Mouse (Mus musculus) heart, embryonic 13.5 days (tissue): ENCODE data around the gene Snrk. TPM values are rescaled to one million over a fixed set of nuclear protein-coding genes. Genes with fewer than 3 reads are reported as not detected.
A peak's percentile ranks its signal among the peaks of the same experiment; 100 is the strongest.
"Not testable (repeated sequence)": the region's sequence is repeated elsewhere in the genome, so short reads cannot be mapped to it uniquely, and the experiment has no call there.

Experiments used
- ATAC-seq: fragments of 200-750 bp; cut with Nextera tagmentation; 2 replicates; pipeline ENCODE4 v1.8.0; 2017; ENCODE audit warnings: moderate TSS enrichment; ENCODE audit not compliant: insufficient number of reproducible peaks, low FRiP score, low TSS enrichment; ENCODE audit errors: extremely low read depth
- H3K27ac ChIP-seq: fragments of 300-500 bp; sonication (generic); replicated peaks from 2 replicates; pipeline ENCODE4 v1.5.1; 2015; ENCODE audit warnings: moderate library complexity, mild to moderate bottlenecking, inconsistent platforms
- H3K27me3 ChIP-seq: fragments of 300-500 bp; sonication (generic); replicated peaks from 2 replicates; pipeline ENCODE4 v1.6.1; 2015; ENCODE audit warnings: mild to moderate bottlenecking, inconsistent platforms
- H3K36me3 ChIP-seq: fragments of 300-500 bp; sonication (generic); 2 replicates; pipeline ENCODE4 v1.6.1; 2015; ENCODE audit warnings: mild to moderate bottlenecking, inconsistent platforms
- H3K4me1 ChIP-seq: fragments of 300-500 bp; sonication (generic); 2 replicates; pipeline ENCODE4 v1.6.1; 2015; ENCODE audit warnings: inconsistent platforms
- H3K4me2 ChIP-seq: fragments of 300-500 bp; sonication (generic); 2 replicates; pipeline ENCODE4 v1.6.1; 2015; ENCODE audit warnings: inconsistent platforms, mild to moderate bottlenecking, moderate library complexity
- H3K4me3 ChIP-seq: fragments of 300-500 bp; sonication (generic); 2 replicates; pipeline ENCODE4 v1.5.1; 2015; ENCODE audit warnings: moderate library complexity, mild to moderate bottlenecking, inconsistent platforms
- H3K9ac ChIP-seq: fragments of 300-500 bp; sonication (generic); 2 replicates; pipeline ENCODE4 v1.6.1; 2015; ENCODE audit warnings: inconsistent platforms, mild to moderate bottlenecking, moderate library complexity
- H3K9me3 ChIP-seq: fragments of 300-500 bp; sonication (generic); 2 replicates; pipeline ENCODE4 v1.6.1; 2016; ENCODE audit warnings: inconsistent platforms
- WGBS: fragments of 180-500 bp; shearing (Covaris S2); methylation state at CpG from one replicate; pipeline ENCODE4 v1.1.7; 2015; ENCODE audit warnings: mixed read lengths; 5-methylcytosine and 5-hydroxymethylcytosine counted together
- polyA plus RNA-seq: library from polyadenylated mRNA; unstranded; fragments of >200 nt; fragmentation: Nextera tagmentation; extraction: Ambion mirVana; gene quantifications from 2 replicates; pipeline ENCODE4 v1.2.1, GENCODE M21; 2015

The Snrk gene
- polyA plus RNA-seq, 1 experiment from 2014 or later: 38.0 TPM

GRCm38 (mm10) chr9:122167719-122168118 is 50.7 kb downstream of the Snrk start:
- H3K27me3 ChIP-seq, H3K4me1 ChIP-seq, H3K9me3 ChIP-seq, H3K4me3 ChIP-seq, ATAC-seq, H3K9ac ChIP-seq, H3K4me2 ChIP-seq, H3K27ac ChIP-seq: not testable (repeated sequence)
- 71% methylated on average over 5 of the region's 5 CpGs for WGBS
- peaks cover 73% of the 10 kb centered on the region for H3K36me3 ChIP-seq

GRCm38 (mm10) chr9:122169901-122170300 is 52.8 kb downstream of the Snrk start:
- H3K9me3 ChIP-seq: no peaks in the 10 kb centered on the region
- H3K27ac ChIP-seq: no peak overlapping the region
- no peak for ATAC-seq
- H3K4me3 ChIP-seq: no peak overlapping the region
- H3K27me3 ChIP-seq: no peaks in the 10 kb centered on the region
- H3K9ac ChIP-seq: no peak overlapping the region
- WGBS: 88% methylated on average over 6 of the region's 6 CpGs
- peaks cover 58% of the 10 kb centered on the region for H3K36me3 ChIP-seq
- H3K4me2 ChIP-seq: no peak overlapping the region
- peaks cover 13% of the 10 kb centered on the region for H3K4me1 ChIP-seq

- no peak for ATAC-seq
- Histone ChIP-seq H3K4me2 (no peak overlapping the region), H3K9me3 (no peaks in the 10 kb centered on the region), H3K36me3 (peaks cover 40% of the 10 kb centered on the region), H3K4me1 (peaks cover 19% of the 10 kb centered on the region), H3K4me3 (no peak overlapping the region), H3K27ac (no peak overlapping the region), H3K9ac (no peak overlapping the region), H3K27me3 (no peaks in the 10 kb centered on the region)
- WGBS: 75% methylated on average over 11 of the region's 11 CpGs
These were observed 55.6 kb downstream of the Snrk start for GRCm38 (mm10) chr9:122172612-122173186.

GRCm38 (mm10) chr9:122173405-122174233 is 56.6 kb downstream of the Snrk start:
- Histone ChIP-seq H3K9me3 (no peaks in the 10 kb centered on the region), H3K36me3 (peaks cover 39% of the 10 kb centered on the region), H3K27ac (no peak overlapping the region), H3K9ac (no peak overlapping the region), H3K27me3 (no peaks in the 10 kb centered on the region), H3K4me3 (no peak overlapping the region), H3K4me2 (no peak overlapping the region), H3K4me1 (peaks cover 28% of the 10 kb centered on the region)
- WGBS: 66% methylated on average over 9 of the region's 9 CpGs
- ATAC-seq: no peak

GRCm38 (mm10) chr9:122174723-122175122 is 57.7 kb downstream of the Snrk start:
- ATAC-seq: no peak
- WGBS: 82% methylated on average over 6 of the region's 6 CpGs
- Histone ChIP-seq H3K36me3 (peaks cover 37% of the 10 kb centered on the region), H3K27ac (no peak overlapping the region), H3K4me3 (no peak overlapping the region), H3K9ac (no peak overlapping the region), H3K27me3 (no peaks in the 10 kb centered on the region), H3K4me2 (no peak overlapping the region), H3K9me3 (no peaks in the 10 kb centered on the region), H3K4me1 (peaks cover 39% of the 10 kb centered on the region)

GRCm38 (mm10) chr9:122177256-122178220 is 60.5 kb downstream of the Snrk start:
- H3K4me1 ChIP-seq: peaks cover 40% of the 10 kb centered on the region
- no peaks in the 10 kb centered on the region for H3K27me3 ChIP-seq
- no peak overlapping the region for H3K4me3 ChIP-seq
- no peak overlapping the region for H3K4me2 ChIP-seq
- no peak overlapping the region for H3K9ac ChIP-seq
- WGBS: 69% methylated on average over 7 of the region's 7 CpGs
- H3K36me3 ChIP-seq: peaks cover 15% of the 10 kb centered on the region
- H3K9me3 ChIP-seq: no peaks in the 10 kb centered on the region
- peak overlapping the region; percentile 58 for H3K27ac ChIP-seq
- ATAC-seq: no peak

- Histone ChIP-seq H3K4me2 (no peak overlapping the region), H3K4me1 (peaks cover 36% of the 10 kb centered on the region), H3K9ac (no peak overlapping the region), H3K4me3 (no peak overlapping the region), H3K27me3 (no peaks in the 10 kb centered on the region), H3K36me3 (peaks cover 15% of the 10 kb centered on the region), H3K27ac (peak overlapping the region; percentile 58), H3K9me3 (no peaks in the 10 kb centered on the region)
- ATAC-seq: no peak
- 24% methylated on average over 4 of the region's 4 CpGs for WGBS
These were observed 61.4 kb downstream of the Snrk start for GRCm38 (mm10) chr9:122178427-122178826.

GRCm38 (mm10) chr9:122180105-122180504 is 63.0 kb downstream of the Snrk start:
- no peaks in the 10 kb centered on the region for H3K27me3 ChIP-seq
- WGBS: 79% methylated on average over 3 of the region's 3 CpGs
- H3K4me3 ChIP-seq: no peak overlapping the region
- H3K9me3 ChIP-seq: no peaks in the 10 kb centered on the region
- no peak overlapping the region for H3K27ac ChIP-seq
- H3K36me3 ChIP-seq: peaks cover 9% of the 10 kb centered on the region
- peaks cover 27% of the 10 kb centered on the region for H3K4me1 ChIP-seq
- no peak overlapping the region for H3K9ac ChIP-seq
- H3K4me2 ChIP-seq: no peak overlapping the region
- no peak for ATAC-seq

GRCm38 (mm10) chr9:122183074-122183473 is 66.0 kb downstream of the Snrk start:
- Histone ChIP-seq H3K36me3 (no peaks in the 10 kb centered on the region), H3K4me1 (peaks cover 47% of the 10 kb centered on the region), H3K4me3 (no peak overlapping the region), H3K4me2 (no peak overlapping the region), H3K9me3 (no peaks in the 10 kb centered on the region), H3K27ac (no peak overlapping the region), H3K27me3 (no peaks in the 10 kb centered on the region), H3K9ac (no peak overlapping the region)
- no peak for ATAC-seq
- WGBS: 73% methylated on average over 4 of the region's 4 CpGs

- Histone ChIP-seq H3K4me3 (no peak overlapping the region), H3K9me3 (no peaks in the 10 kb centered on the region), H3K4me2 (no peak overlapping the region), H3K27me3 (no peaks in the 10 kb centered on the region), H3K27ac (no peak overlapping the region), H3K9ac (no peak overlapping the region), H3K4me1 (peaks cover 41% of the 10 kb centered on the region), H3K36me3 (no peaks in the 10 kb centered on the region)
- WGBS: 70% methylated on average over 3 of the region's 3 CpGs
- ATAC-seq: no peak
These were observed 67.3 kb downstream of the Snrk start for GRCm38 (mm10) chr9:122184329-122184728.

- Histone ChIP-seq H3K9ac (no peak overlapping the region), H3K36me3 (no peaks in the 10 kb centered on the region), H3K4me3 (no peak overlapping the region), H3K27ac (no peak overlapping the region), H3K9me3 (no peaks in the 10 kb centered on the region), H3K4me1 (peaks cover 38% of the 10 kb centered on the region), H3K4me2 (no peak overlapping the region), H3K27me3 (no peaks in the 10 kb centered on the region)
- WGBS: 10% methylated on average over 2 of the region's 2 CpGs
- no peak; the same call in 1 of the 2 replicates for ATAC-seq
These were observed 68.0 kb downstream of the Snrk start for GRCm38 (mm10) chr9:122185061-122185460.
